Mouse (Mus musculus): Measurements from ENCODE around the gene Fdxr.

Gene Fdxr

GRCm38 (mm10) chr11:115267061-115267883 lies 9.6 kb downstream of the Fdxr start, which contains the start of gene Grin2c:
Grin2c (minus strand) TSS chr11:115267243.
- DNase-seq, result no peak

GRCm38 (mm10) chr11:115266400-115266778 lies 10.5 kb downstream of the Fdxr start:
- no peak for DNase-seq

GRCm38 (mm10) chr11:115265771-115266399 lies 11.0 kb downstream of the Fdxr start:
- DNase-seq, result no peak

GRCm38 (mm10) chr11:115264862-115265668 lies 11.8 kb downstream of the Fdxr start:
- no peak for DNase-seq

- DNase-seq, result no peak
Measured at GRCm38 (mm10) chr11:115264136-115264861, 12.6 kb downstream of the Fdxr start.

- DNase-seq, result no peak
Measured at GRCm38 (mm10) chr11:115262954-115263353, 13.9 kb downstream of the Fdxr start.

- peak; percentile 38 for DNase-seq
Measured at GRCm38 (mm10) chr11:115259134-115259533, 17.7 kb downstream of the Fdxr start.

GRCm38 (mm10) chr11:115257775-115258510 lies 18.9 kb downstream of the Fdxr start:
- no peak for DNase-seq

GRCm38 (mm10) chr11:115251258-115251657 lies 25.6 kb downstream of the Fdxr start:
- no peak for DNase-seq

- no peak for DNase-seq
Measured at GRCm38 (mm10) chr11:115250405-115251090, 26.3 kb downstream of the Fdxr start.

GRCm38 (mm10) chr11:115249721-115250404 lies 27.0 kb downstream of the Fdxr start:
- no peak for DNase-seq

- DNase-seq, result no peak
Measured at GRCm38 (mm10) chr11:115247945-115248344, 28.9 kb downstream of the Fdxr start.

- DNase-seq, result no peak
Measured at GRCm38 (mm10) chr11:115247240-115247639, 29.6 kb downstream of the Fdxr start.

GRCm38 (mm10) chr11:115246386-115246785 lies 30.5 kb downstream of the Fdxr start:
- DNase-seq, result no peak

GRCm38 (mm10) chr11:115244840-115245239 lies 32.0 kb downstream of the Fdxr start:
- DNase-seq, result peak; percentile 64

GRCm38 (mm10) chr11:115243783-115244182 lies 33.1 kb downstream of the Fdxr start:
- DNase-seq, result no peak

- DNase-seq, result no peak
Measured at GRCm38 (mm10) chr11:115242746-115243145, 34.1 kb downstream of the Fdxr start.

GRCm38 (mm10) chr11:115241402-115241801 lies 35.4 kb downstream of the Fdxr start:
- no peak for DNase-seq

- no peak for DNase-seq
Measured at GRCm38 (mm10) chr11:115236570-115236969, 40.3 kb downstream of the Fdxr start.

GRCm38 (mm10) chr11:115234320-115235044 lies 42.4 kb downstream of the Fdxr start:
- DNase-seq, result peak; percentile 42
